27 mouse cellular contexts compared by ENCODE assay signal in the genomic region with DNA sequence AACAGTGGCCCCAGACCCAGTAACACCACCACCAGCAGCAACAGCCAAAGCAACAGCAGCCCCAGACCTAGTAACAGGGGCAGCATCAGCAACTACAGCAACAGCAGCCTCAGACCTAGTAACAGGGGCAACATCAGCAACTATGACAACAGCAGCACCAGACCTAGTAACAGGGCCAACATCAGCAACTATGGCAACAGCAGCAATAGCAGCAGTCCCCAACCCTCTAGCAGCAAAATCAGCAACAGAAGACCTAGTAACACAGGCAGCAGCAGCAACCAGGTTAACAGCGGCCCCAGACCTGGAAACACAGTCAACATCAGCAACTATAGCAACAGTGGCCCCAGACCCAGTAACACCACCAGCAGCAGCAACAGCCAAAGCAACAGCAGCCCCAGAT. TPM values are rescaled to one million over a fixed set of nuclear protein-coding genes. Genes with fewer than 3 reads are reported as not detected.
A peak's percentile ranks its signal among the peaks of the same experiment; 100 is the strongest.
DNase-seq lines count a peak whose midpoint lies in the region; ATAC-seq lines count a peak whose summit lies in the region.
"Had no signal": no experiment of that assay in that cellular context is flagged by ENCODE, and none has a peak within 500 bp of the region (broad histone marks: within the 10 kb centered on the region; RNA-seq: fewer than 3 reads in every experiment).

No protein-coding gene starts in this region.

- H3K27ac ChIP-seq in hindbrain, embryonic 10.5 days = 0 out of 2 replicates have a peak overlapping the region, but pooled peaks have one; percentile 35
- H3K27ac ChIP-seq in hindbrain, embryonic 16.5 days (ENCODE audit: low read depth, low read length) = no peak overlapping the region
- 0 out of 2 replicates have a peak overlapping the region, but pooled peaks have one; percentile 7 for H3K27ac ChIP-seq in embryonic facial prominence, embryonic 10.5 days (replicated peaks)
- H3K27ac ChIP-seq in limb, embryonic 15.5 days = peak overlapping the region; percentile 77
- no peak overlapping the region for H3K27ac ChIP-seq in liver, embryonic 11.5 days (ENCODE audit: low read depth, low read length)
- H3K27ac ChIP-seq: hindbrain, embryonic 12.5 days; kidney, postnatal 0 days; left cerebral cortex, adult 2 months; liver, embryonic 13.5 days; midbrain, embryonic 12.5 days; neural tube, embryonic 12.5 days had no signal

- no peak overlapping the region for H3K4me3 ChIP-seq in hindbrain, embryonic 10.5 days
- no peak overlapping the region for H3K4me3 ChIP-seq in hindbrain, embryonic 16.5 days (ENCODE audit: low read length)
- H3K4me3 ChIP-seq in embryonic facial prominence, embryonic 10.5 days = no peak overlapping the region
- no peak overlapping the region for H3K4me3 ChIP-seq in limb, embryonic 15.5 days
- H3K4me3 ChIP-seq in liver, embryonic 11.5 days (ENCODE audit: low read depth, low read length) = no peak overlapping the region
- H3K4me3 ChIP-seq: embryonic facial prominence, embryonic 13.5 days; hindbrain, embryonic 12.5 days; left cerebral cortex, adult 2 months; liver, embryonic 13.5 days; midbrain, embryonic 12.5 days; neural tube, embryonic 12.5 days had no signal

- no peaks in the 10 kb centered on the region for H3K9me3 ChIP-seq in hindbrain, embryonic 10.5 days
- H3K9me3 ChIP-seq in hindbrain, embryonic 16.5 days (ENCODE audit: control insufficient read depth, low read length) = no peaks in the 10 kb centered on the region
- H3K9me3 ChIP-seq in embryonic facial prominence, embryonic 10.5 days = no peaks in the 10 kb centered on the region
- no peaks in the 10 kb centered on the region for H3K9me3 ChIP-seq in limb, embryonic 15.5 days
- no peaks in the 10 kb centered on the region for H3K9me3 ChIP-seq in liver, embryonic 11.5 days (ENCODE audit: control insufficient read depth, low read length)
- H3K9me3 ChIP-seq: embryonic facial prominence, embryonic 13.5 days; G1E; hindbrain, embryonic 12.5 days; liver, embryonic 13.5 days; midbrain, embryonic 12.5 days; neural tube, embryonic 12.5 days had no signal

- no peak for ATAC-seq in hindbrain, embryonic 16.5 days
- 0 out of 2 replicates have a peak, but pooled peaks have one; percentile 24 for ATAC-seq in limb, embryonic 15.5 days (ENCODE audit: insufficient number of reproducible peaks, low FRiP score, low TSS enrichment, low read depth)
- no peak for ATAC-seq in liver, embryonic 11.5 days (replicated peaks; ENCODE audit: low FRiP score)
- ATAC-seq: forebrain, embryonic 14.5 days; inflammation-experienced regulatory T-cells, adult 6 months had no signal

- DNase-seq in hindbrain, embryonic 10.5 days (ENCODE audit: low spot score) = no peak
- peak; percentile 41 for DNase-seq in MN1 (ENCODE audit: low spot score)
- DNase-seq in embryonic facial prominence, embryonic 10.5 days (ENCODE audit: low spot score) = no peak
- no peak for DNase-seq in embryo, embryonic 10.5 days (ENCODE audit: low spot score)
- no peak for DNase-seq in liver, embryonic 11.5 days (ENCODE audit: low spot score)
- DNase-seq: adrenal gland, adult 2 months; B cell, adult 2 months; cerebellum, adult 11-12 months; cerebellum, postnatal 10 days; kidney, adult 18-20 months; layer of hippocampus, adult 9-11 months; liver, embryonic 13.5 days; lung, adult 2 months; lung, postnatal 14 days; right cerebral cortex, postnatal 14 days had no signal

- H3K9ac ChIP-seq in hindbrain, embryonic 16.5 days (ENCODE audit: low read depth, low read length) = no peak overlapping the region; the same call in 1 of the 2 replicates
- H3K9ac ChIP-seq in limb, embryonic 15.5 days = no peak overlapping the region
- no peak overlapping the region for H3K9ac ChIP-seq in liver, embryonic 11.5 days (ENCODE audit: low read depth, low read length)
- H3K9ac ChIP-seq: embryonic facial prominence, embryonic 13.5 days; hindbrain, embryonic 12.5 days; liver, embryonic 13.5 days; midbrain, embryonic 12.5 days; neural tube, embryonic 12.5 days had no signal

- peaks cover 7% of the 10 kb centered on the region; the same call in 1 of the 2 replicates for H3K4me1 ChIP-seq in hindbrain, embryonic 10.5 days (replicated peaks)
- no peaks in the 10 kb centered on the region for H3K4me1 ChIP-seq in hindbrain, embryonic 16.5 days (ENCODE audit: control insufficient read depth, insufficient read depth, low read depth, low read length)
- peaks cover 12% of the 10 kb centered on the region for H3K4me1 ChIP-seq in embryonic facial prominence, embryonic 10.5 days
- H3K4me1 ChIP-seq in limb, embryonic 15.5 days = peaks cover 31% of the 10 kb centered on the region
- no peaks in the 10 kb centered on the region for H3K4me1 ChIP-seq in liver, embryonic 11.5 days (replicated peaks; ENCODE audit: control insufficient read depth, insufficient read depth, low read length)
- H3K4me1 ChIP-seq: liver, embryonic 13.5 days; midbrain, embryonic 12.5 days; neural tube, embryonic 12.5 days had no signal

- no peak overlapping the region for H3K4me2 ChIP-seq in hindbrain, embryonic 16.5 days (ENCODE audit: low read length)
- H3K4me2 ChIP-seq in limb, embryonic 15.5 days = no peak overlapping the region
- no peak overlapping the region for H3K4me2 ChIP-seq in liver, embryonic 11.5 days
- H3K4me2 ChIP-seq: embryonic facial prominence, embryonic 13.5 days; hindbrain, embryonic 12.5 days; liver, embryonic 13.5 days; midbrain, embryonic 12.5 days; neural tube, embryonic 12.5 days had no signal

- H3K27me3 ChIP-seq in hindbrain, embryonic 10.5 days (ENCODE audit: insufficient read depth, poor library complexity, severe bottlenecking) = peaks cover 4% of the 10 kb centered on the region; the same call in 1 of the 2 replicates
- no peaks in the 10 kb centered on the region for H3K27me3 ChIP-seq in hindbrain, embryonic 16.5 days (replicated peaks; ENCODE audit: control insufficient read depth, insufficient read depth, low read length)
- no peaks in the 10 kb centered on the region for H3K27me3 ChIP-seq in embryonic facial prominence, embryonic 10.5 days (replicated peaks; ENCODE audit: low read depth, poor library complexity, severe bottlenecking)
- H3K27me3 ChIP-seq in limb, embryonic 15.5 days = no peaks in the 10 kb centered on the region
- H3K27me3 ChIP-seq in liver, embryonic 11.5 days (replicated peaks; ENCODE audit: control insufficient read depth, insufficient read depth, low read length) = no peaks in the 10 kb centered on the region
- H3K27me3 ChIP-seq: CH12.LX; embryonic facial prominence, embryonic 13.5 days; hindbrain, embryonic 12.5 days; liver, embryonic 13.5 days; midbrain, embryonic 12.5 days; neural tube, embryonic 12.5 days had no signal

- H3K36me3 ChIP-seq in hindbrain, embryonic 10.5 days = no peaks in the 10 kb centered on the region
- H3K36me3 ChIP-seq in hindbrain, embryonic 16.5 days (ENCODE audit: control insufficient read depth, insufficient read depth, low read length) = no peaks in the 10 kb centered on the region
- H3K36me3 ChIP-seq in embryonic facial prominence, embryonic 10.5 days (replicated peaks) = no peaks in the 10 kb centered on the region
- H3K36me3 ChIP-seq in limb, embryonic 15.5 days = no peaks in the 10 kb centered on the region
- H3K36me3 ChIP-seq in liver, embryonic 11.5 days (ENCODE audit: control insufficient read depth, insufficient read depth, low read length) = no peaks in the 10 kb centered on the region
- H3K36me3 ChIP-seq: embryonic facial prominence, embryonic 13.5 days; G1E; hindbrain, embryonic 12.5 days; liver, embryonic 13.5 days; midbrain, embryonic 12.5 days; neural tube, embryonic 12.5 days had no signal

- WGBS in hindbrain, embryonic 10.5 days = 93% methylated on average over 1 of the region's 1 CpGs
- 82% methylated on average over 1 of the region's 1 CpGs for WGBS in hindbrain, embryonic 16.5 days
- WGBS in embryonic facial prominence, embryonic 10.5 days = 80% methylated on average over 1 of the region's 1 CpGs
- 83% methylated on average over 1 of the region's 1 CpGs for whole genome bisulfite sequencing in limb, embryonic 15.5 days
- 85% methylated on average over 1 of the region's 1 CpGs for WGBS in liver, embryonic 11.5 days

RNA-seq across cellular contexts. Expression of gene D6Ertd527e, which starts 6.9 kb away (rescaled TPM):
- polyA plus RNA-seq in hindbrain, embryonic 10.5 days (2016; fragmentation: Nextera tagmentation; extraction: Ambion mirVana) = 0.07 and 0.25 TPM in 2 replicates
- polyA plus RNA-seq in hindbrain, embryonic 16.5 days (2015; fragmentation: Nextera tagmentation; extraction: Ambion mirVana) = 0.09 and 0.11 TPM in 2 replicates
- 0.12 TPM in 1 of 2 replicates, not detected in the other for polyA plus RNA-seq in embryonic facial prominence, embryonic 10.5 days (2016; fragmentation: Nextera tagmentation; extraction: Ambion mirVana)
- polyA plus RNA-seq in limb, embryonic 15.5 days (2015; fragmentation: Nextera tagmentation; extraction: Ambion mirVana) = 0.44 and 0.97 TPM in 2 replicates
- 0.19 and 0.43 TPM in 2 replicates for polyA plus RNA-seq in liver, embryonic 11.5 days (2014; fragmentation: Nextera tagmentation; extraction: Ambion mirVana)
- polyA plus RNA-seq: forebrain, embryonic 14.5 days; liver, embryonic 13.5 days; midbrain, embryonic 12.5 days had no signal

Comparison
In these comparisons a context has a peak if more than half of its experiments do, and no peak if none do; other contexts are left out.
1. H3K27ac ChIP-seq: peak in hindbrain, embryonic 10.5 days (single experiment), embryonic facial prominence, embryonic 10.5 days (single experiment) and limb, embryonic 15.5 days (single experiment); none in hindbrain, embryonic 16.5 days (single experiment) and liver, embryonic 11.5 days (single experiment).